Comparison of ENCODE assay signal across 25 mouse cellular contexts in the genomic region with DNA sequence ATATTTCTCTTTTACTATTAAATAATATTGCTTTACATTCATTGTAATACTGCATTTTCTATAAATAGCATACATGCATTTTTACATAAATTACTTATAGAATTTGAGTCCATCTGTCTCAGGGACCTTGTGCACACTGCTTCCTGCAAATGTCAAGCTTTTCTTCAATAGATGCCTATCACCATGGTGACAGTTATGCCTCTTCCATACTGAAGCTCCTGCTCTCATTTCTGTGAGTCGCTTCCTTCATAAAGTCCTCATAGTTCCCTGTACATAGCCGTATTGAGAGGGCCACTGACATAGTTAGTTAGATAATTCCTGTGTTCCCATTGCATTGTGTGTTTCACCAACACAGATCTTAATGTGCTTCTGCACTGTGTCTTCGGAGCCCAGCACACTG.
"Had no signal": no experiment of that assay in that cellular context is flagged by ENCODE, and none has a peak within 500 bp of the region (broad histone marks: within the 10 kb centered on the region; RNA-seq: fewer than 3 reads in every experiment).

No protein-coding gene starts in this region.

- H3K9me3 ChIP-seq: kidney, embryonic 15.5 days; limb, embryonic 12.5 days; limb, embryonic 15.5 days; neural tube, embryonic 12.5 days; neural tube, embryonic 15.5 days had no signal

- DNase-seq: kidney, adult 11 months; kidney, adult 8-10 months; kidney, postnatal 10 days; kidney, postnatal 36 days; layer of hippocampus, postnatal 36 days; left cerebral cortex, postnatal 4 days; liver, postnatal 0 days; lung, embryonic 14.5 days; lung, postnatal 14 days; lung, postnatal 4 days; right cerebral cortex, adult 18-20 months; right cerebral cortex, postnatal 14 days; right cerebral cortex, postnatal 4 days; thymus, adult 2 months; thymus, postnatal 14 days; thymus, postnatal 4 days had no signal

- H3K4me3 ChIP-seq: kidney, embryonic 15.5 days; left cerebral cortex, adult 2 months; limb, embryonic 12.5 days; limb, embryonic 15.5 days; neural tube, embryonic 12.5 days; neural tube, embryonic 15.5 days had no signal

- ATAC-seq: liver, postnatal 0 days had no signal

- H3K36me3 ChIP-seq: kidney, embryonic 15.5 days; limb, embryonic 12.5 days; limb, embryonic 15.5 days; neural tube, embryonic 12.5 days; neural tube, embryonic 15.5 days had no signal

- H3K4me1 ChIP-seq: neural tube, embryonic 12.5 days had no signal

- H3K4me2 ChIP-seq: kidney, embryonic 15.5 days; limb, embryonic 12.5 days; limb, embryonic 15.5 days; liver, embryonic 11.5 days; lung, embryonic 14.5 days; neural tube, embryonic 12.5 days; neural tube, embryonic 15.5 days had no signal

- H3K27ac ChIP-seq: kidney, embryonic 15.5 days; left cerebral cortex, adult 2 months; limb, embryonic 12.5 days; limb, embryonic 15.5 days; liver, embryonic 14.5 days; neural tube, embryonic 12.5 days; neural tube, embryonic 15.5 days; stomach, postnatal 0 days had no signal

- H3K27me3 ChIP-seq: kidney, embryonic 15.5 days; limb, embryonic 12.5 days; limb, embryonic 15.5 days; neural tube, embryonic 12.5 days; neural tube, embryonic 15.5 days had no signal

- H3K9ac ChIP-seq: kidney, embryonic 15.5 days; limb, embryonic 12.5 days; limb, embryonic 15.5 days; liver, embryonic 14.5 days; liver, postnatal 0 days; lung, embryonic 14.5 days; neural tube, embryonic 12.5 days; neural tube, embryonic 15.5 days had no signal
